Mouse (Mus musculus): ENCODE measurements around the gene Cd44.

- no peak for TF ChIP-seq CTCF (conservative IDR thresholded peaks at IDR 0.05; ENCODE audit: low read length)
- no peak for TF ChIP-seq POU5F1 (IDR thresholded peaks at IDR 0.05; ENCODE audit: borderline replicate concordance, low read length)
These were observed 1.2 kb downstream of the Cd44 start for GRCm38 (mm10) chr2:102900230-102900721.

Measured in E14TG2a.4 (cell line).